Mouse (Mus musculus): ENCODE measurements at regions not wholly inside any gene's neighbourhood (a gene's known extent, or its start where the extent isn't known, plus 50 kb on each side); places are given as distances from the start of the nearest gene placed in this dataset.

DNA sequence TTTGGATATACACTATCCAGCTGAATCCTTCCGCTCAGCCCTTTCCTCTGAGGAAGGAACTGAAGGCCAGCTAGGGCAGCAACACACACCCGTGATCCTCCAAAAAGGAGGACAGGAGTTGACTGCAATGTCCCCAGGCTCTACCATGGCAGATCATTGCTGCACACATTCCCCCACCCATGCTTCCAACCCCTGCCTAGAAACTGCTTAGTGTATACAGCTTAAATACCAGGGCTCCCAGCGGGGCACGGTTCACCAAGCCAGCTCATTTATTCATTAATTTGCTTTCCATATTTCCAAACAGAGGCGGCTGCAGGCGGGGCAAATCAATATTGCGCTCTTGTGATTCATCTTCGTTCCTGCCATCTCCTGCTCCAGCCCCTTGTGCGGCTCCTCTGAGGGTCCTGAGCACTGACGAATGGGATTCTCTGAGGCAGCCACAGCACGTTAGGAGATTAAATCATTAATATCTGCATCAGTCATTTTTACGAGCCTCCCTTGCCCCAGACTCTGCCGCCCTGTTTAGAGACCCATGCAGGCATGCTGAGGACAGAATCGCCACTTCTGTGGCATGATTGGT, 104.1 kb upstream of the Kdm8 start:
- intact Hi-C loops (cut with DNase I) = no loop called here
- DNase-seq = no peak

DNA sequence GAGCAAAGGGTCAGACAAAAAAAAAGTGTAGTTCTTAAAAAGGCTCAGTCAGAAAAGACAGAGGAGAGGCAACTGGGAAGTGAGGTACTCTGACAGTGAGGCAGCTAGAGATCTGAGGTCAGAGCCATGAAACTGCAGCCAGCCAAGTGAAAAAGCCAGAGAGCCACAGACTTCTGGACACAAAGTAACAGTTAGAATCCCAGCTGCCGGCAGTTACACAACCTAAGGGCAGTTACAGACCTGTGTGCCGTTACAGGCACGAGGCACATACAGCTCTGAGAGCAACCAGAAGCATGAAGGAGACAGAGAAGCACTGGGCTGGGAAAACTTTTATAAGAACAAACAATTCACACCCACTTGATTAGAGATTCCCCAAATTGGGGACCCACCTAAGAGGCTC, 94.9 kb upstream of the Kdm8 start:
- no peak for DNase-seq
- intact Hi-C loops (cut with DNase I) = no loop called here

DNA sequence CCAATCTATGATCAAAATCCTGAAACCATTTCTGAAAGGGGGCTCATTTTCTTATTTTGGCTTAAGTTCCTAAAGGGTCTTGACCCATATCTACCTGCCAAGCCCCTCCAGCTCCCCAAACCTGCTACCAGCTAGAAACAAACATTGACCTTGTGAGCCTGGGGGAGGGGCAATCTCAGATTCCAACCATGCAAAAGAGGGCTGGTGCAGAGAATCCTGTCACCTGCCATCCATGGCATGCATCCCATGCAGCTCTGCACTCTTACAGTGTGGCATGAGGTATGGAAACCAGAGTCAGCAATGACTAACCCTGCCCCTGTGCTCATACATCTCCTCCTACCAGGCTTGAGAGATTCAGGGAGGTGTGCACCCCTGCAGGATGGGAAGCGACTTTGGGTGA, 90.3 kb upstream of the Kdm8 start:
- intact Hi-C loops (cut with DNase I) = no loop called here
- no peak for DNase-seq

DNA sequence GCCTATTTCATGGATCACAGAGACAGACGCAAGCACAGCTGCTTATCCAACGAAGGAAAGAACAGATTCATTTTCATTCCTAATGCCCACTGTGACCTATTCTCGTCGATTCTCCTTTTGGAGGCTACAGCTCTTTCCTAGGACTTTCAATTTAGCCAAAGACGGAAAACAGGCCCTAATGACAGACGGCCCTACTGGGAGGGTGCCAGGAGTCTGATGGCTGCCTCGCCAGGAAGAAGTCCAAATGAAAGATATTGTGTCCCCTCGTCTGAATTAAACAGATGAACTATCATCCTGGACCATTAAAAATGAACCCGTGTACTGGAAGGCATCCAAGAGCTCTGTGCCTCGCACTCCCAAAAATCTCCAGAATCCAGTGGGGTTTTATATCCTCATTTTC, 89.5 kb upstream of the Kdm8 start:
- peak; percentile 5 to 8 for DNase-seq

DNA sequence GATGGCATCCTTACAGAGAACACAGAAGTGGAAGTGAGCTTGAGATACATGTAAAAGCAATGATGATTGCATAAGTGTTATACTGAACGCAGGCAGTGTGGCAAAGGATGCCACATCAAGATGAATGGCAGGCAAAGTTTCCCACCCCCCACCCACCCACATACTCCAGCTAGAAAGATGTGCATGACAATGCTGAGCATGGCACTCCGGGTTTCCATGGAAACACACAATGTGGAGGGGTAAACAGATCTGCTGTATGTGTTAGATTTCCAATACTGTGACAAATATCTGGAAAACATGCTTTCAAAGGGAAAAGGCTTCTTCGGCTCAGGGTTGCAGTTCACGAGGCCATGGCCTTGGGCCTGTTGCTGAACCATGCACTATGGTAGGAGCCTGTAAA, 86.5 kb upstream of the Kdm8 start:
- no peak for DNase-seq
- intact Hi-C loops (cut with DNase I) = no loop called here

More for the DNA sequence above, 89.5 kb upstream of the Kdm8 start:
- intact Hi-C loops (cut with DNase I) = no loop called here

DNA sequence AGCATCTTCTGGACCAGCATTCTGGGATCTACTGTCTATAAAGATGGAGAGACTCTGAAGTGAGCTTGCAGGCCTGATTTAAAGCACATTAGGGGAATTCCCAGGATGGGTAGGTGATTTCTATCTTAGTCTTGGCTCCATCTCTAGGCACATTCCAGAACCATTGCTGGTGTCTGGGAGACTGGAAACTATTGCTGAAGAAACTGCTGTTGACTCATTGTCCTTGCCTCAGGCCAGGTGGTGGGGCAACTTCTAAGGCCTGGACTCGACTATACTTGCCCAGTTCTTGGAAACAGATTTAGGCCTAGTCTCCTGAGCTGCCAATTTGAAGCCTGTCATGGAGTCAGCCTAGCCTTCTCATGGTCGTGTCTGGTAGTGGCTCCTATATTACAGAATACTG, 61.5 kb upstream of the Kdm8 start:
- intact Hi-C loops (cut with DNase I) = no loop called here
- DNase-seq = no peak

DNA sequence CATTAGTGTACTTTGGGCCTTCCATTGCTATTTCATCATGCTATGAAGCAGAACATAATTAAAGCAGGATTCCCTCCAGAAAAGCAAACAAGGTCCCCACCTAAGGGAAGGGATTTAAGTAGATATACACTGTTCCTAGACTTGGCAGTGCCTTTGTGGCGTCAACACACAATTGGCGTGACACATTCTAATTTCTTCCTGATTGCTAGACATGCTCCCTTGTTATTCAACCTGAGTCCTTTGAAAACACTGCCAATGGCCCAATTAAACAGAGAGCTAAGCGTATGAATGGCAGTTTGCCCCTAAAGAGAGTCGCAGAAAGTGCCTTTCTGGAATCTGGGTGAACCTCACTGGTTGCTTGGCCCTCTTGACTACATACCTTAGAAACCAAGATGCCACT, 60.3 kb upstream of the Kdm8 start:
- intact Hi-C loops (cut with DNase I) = no loop called here
- no peak for DNase-seq

DNA sequence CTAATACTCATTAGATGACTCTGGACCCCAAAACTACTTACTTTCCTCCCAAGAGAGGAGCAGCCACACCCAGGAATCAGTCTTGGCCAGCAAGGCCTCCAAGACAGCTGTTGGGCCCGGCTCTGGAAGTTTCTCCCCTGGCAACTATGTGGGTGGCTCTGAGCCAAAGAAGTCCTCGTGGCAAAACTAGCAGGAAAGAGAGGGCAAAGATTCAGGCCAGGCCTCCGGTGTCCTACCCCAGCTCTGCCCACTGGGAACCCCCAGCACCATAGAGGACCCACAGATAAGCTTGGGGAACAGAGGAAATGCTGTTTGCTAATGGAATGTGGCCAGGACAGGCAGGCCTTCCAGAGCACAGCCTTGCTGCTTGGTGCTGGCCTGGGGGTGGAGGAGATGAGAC, 51.9 kb upstream of the Kdm8 start:
- DNase-seq = peak; percentile 36 to 50
- intact Hi-C loops (cut with DNase I) = loop anchor here (5.0 to 10.0 kb wide), 2 partner anchors 1008 to 1870 kb away; no protein-coding TSS in a partner anchor

DNA sequence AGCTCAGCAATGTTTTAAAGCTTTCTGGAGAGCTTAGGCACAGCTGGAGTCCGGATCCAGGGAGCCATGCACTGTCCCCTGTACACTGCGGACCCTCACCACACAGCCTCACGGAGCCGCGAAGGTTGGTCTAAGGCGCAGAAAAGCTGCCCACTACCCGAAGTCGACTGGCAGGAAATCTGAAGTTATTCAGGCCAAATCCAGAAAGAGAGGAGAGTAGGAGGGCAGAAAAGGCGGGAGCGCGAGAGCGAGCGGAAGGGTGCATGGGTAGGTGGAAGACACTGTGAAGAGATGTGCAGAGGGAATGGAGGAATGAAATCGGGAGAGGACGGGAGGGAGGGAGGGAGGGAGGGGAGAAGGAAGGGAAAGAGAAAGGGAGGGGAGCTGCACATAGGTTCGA, 51.2 kb upstream of the Kdm8 start:
- intact Hi-C loops (cut with DNase I) = loop anchor here (1.0 to 10.0 kb wide), 3 partner anchors 1008 to 1871 kb away; no protein-coding TSS in a partner anchor
- DNase-seq = peak in 1 of 2 experiments; percentile 5

DNA sequence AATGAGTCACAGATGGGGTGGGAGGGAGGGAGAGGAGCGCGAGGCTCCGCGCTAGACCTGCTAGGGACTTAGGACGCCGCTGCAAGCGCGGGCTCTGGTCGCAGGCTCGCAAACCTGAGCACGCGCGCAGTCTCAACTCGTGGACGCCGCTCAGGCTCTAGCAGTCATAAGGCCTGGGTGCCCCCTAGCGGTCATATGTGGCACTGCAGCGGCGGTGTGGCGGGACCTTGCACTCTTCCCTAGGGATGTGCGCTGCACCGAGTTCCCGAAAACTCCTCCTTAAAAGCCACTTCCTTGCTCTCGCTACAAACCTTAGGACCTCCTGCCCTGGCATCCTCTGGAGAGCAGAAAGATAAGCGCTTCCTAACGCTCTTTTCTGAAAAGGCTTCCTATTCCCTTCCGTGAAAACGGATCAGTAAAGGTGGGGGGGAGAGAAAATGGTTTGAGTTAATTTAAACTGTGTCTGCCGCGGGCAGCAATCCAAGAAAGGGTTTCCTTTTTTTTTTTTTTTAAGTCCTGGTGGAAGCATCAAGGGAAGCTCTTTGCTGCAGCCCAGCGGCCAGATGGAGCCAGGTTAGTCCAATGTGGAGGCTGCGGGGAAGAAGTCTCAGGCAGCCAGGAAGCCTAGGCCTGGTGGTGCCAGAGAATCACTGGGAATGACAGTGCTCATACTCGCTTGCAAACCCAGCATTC, 50.7 kb upstream of the Kdm8 start:
- DNase-seq = peak; percentile 95 to 98
- intact Hi-C loops (cut with DNase I) = loop anchor here (1.0 to 10.0 kb wide), 3 partner anchors 1009 to 1871 kb away; no protein-coding TSS in a partner anchor
